Mouse (Mus musculus): ENCODE results near the gene Lrch1. TPM values are rescaled to one million over a fixed set of nuclear protein-coding genes. Genes with fewer than 3 reads are reported as not detected.
A peak's percentile ranks its signal among the peaks of the same experiment; 100 is the strongest.

The Lrch1 gene
- polyA plus RNA-seq, 1 experiment from 2014 or later, result 4.3 TPM

GRCm38 (mm10) chr14:74845661-74846274 lies 101.9 kb downstream of the Lrch1 start:
- DNase-seq, result no peak
- peaks cover 30% of the 10 kb centered on the region for H3K4me1 ChIP-seq (replicated peaks)
- no peak overlapping the region for H3K9ac ChIP-seq
- ATAC-seq (ENCODE audit: low read depth), result no peak
- H3K36me3 ChIP-seq, result no peaks in the 10 kb centered on the region
- H3K27ac ChIP-seq, result no peak overlapping the region
- H3K4me2 ChIP-seq, result no peak overlapping the region
- H3K9me3 ChIP-seq (replicated peaks), result no peaks in the 10 kb centered on the region
- no peaks in the 10 kb centered on the region for H3K27me3 ChIP-seq
- no peak overlapping the region for H3K4me3 ChIP-seq (replicated peaks)
- 66% methylated on average over 2 of the region's 2 CpGs for WGBS (ENCODE audit: insufficient replicate concordance)

- no peak for DNase-seq
- WGBS (ENCODE audit: insufficient replicate concordance), result 37% methylated on average over 2 of the region's 2 CpGs
- Histone ChIP-seq H3K4me1 (replicated peaks) (peaks cover 16% of the 10 kb centered on the region), H3K9ac (no peak overlapping the region), H3K4me2 (no peak overlapping the region), H3K27ac (no peak overlapping the region), H3K36me3 (no peaks in the 10 kb centered on the region), H3K4me3 (replicated peaks) (no peak overlapping the region), H3K27me3 (no peaks in the 10 kb centered on the region), H3K9me3 (replicated peaks) (no peaks in the 10 kb centered on the region)
- ATAC-seq (ENCODE audit: low read depth), result peak; percentile 45; the same call in 1 of the 2 replicates
Observed at GRCm38 (mm10) chr14:74841708-74842107, 106.0 kb downstream of the Lrch1 start.

DNA sequence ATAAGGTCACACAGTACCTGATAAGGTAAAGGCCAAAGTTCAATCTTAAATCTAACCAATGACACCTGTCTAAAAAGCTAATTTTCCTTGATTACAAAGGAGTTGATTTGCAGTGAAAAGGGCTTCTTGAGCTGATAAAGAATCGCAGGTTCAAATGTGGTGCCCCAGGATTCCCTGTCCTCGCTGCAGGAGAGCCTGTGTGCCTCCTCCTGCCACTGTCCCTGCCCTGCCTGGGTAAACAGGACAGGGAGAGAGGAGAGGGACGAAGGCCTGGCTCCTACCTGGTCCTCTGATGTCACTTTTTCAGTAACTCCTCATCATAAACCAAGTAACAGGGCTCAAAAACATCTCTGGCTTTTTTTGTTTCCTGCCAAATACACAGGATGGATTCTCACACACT lies 106.4 kb downstream of the Lrch1 start:
- H3K27ac ChIP-seq, result no peak overlapping the region
- H3K9me3 ChIP-seq (replicated peaks), result no peaks in the 10 kb centered on the region
- H3K36me3 ChIP-seq, result no peaks in the 10 kb centered on the region
- DNase-seq (no peak), ATAC-seq (ENCODE audit: low read depth) (no peak)
- H3K4me1 ChIP-seq (replicated peaks), result peaks cover 13% of the 10 kb centered on the region
- H3K27me3 ChIP-seq, result no peaks in the 10 kb centered on the region
- H3K4me2 ChIP-seq, result no peak overlapping the region
- no peak overlapping the region for H3K9ac ChIP-seq
- 49% methylated on average over 3 of the region's 3 CpGs for WGBS (ENCODE audit: insufficient replicate concordance)
- H3K4me3 ChIP-seq (replicated peaks), result no peak overlapping the region

- Histone ChIP-seq H3K4me3 (replicated peaks) (no peak overlapping the region), H3K27me3 (no peaks in the 10 kb centered on the region), H3K27ac (no peak overlapping the region), H3K9ac (no peak overlapping the region), H3K4me1 (replicated peaks) (peaks cover 13% of the 10 kb centered on the region), H3K36me3 (no peaks in the 10 kb centered on the region), H3K9me3 (replicated peaks) (no peaks in the 10 kb centered on the region), H3K4me2 (no peak overlapping the region)
- DNase-seq (no peak), ATAC-seq (ENCODE audit: low read depth) (no peak)
- 76% methylated on average over 3 of the region's 3 CpGs for WGBS (ENCODE audit: insufficient replicate concordance)
Observed at GRCm38 (mm10) chr14:74840820-74841219, 106.9 kb downstream of the Lrch1 start.

DNA sequence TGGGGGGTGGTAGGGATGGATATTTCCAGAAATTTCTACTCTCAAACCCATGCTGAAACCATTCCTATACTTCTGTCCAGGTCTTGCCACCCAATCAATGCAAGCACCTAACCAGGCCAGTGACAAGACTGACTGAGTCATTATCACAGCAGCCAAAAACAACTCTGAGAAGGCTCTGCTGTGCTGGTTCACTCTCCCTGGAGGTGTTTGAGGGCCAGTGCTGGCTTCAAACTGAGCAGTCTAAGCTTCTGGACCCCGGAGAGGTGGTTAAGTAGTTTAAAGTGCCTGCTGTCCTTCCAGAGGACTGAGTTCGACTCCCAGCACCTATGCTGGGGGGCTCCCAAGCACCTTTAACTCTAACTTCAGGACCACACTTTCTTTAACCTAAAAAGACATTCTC lies 107.3 kb downstream of the Lrch1 start:
- no peaks in the 10 kb centered on the region for H3K27me3 ChIP-seq
- no peak overlapping the region for H3K9ac ChIP-seq
- 66% methylated on average over 2 of the region's 2 CpGs for WGBS (ENCODE audit: insufficient replicate concordance)
- no peaks in the 10 kb centered on the region for H3K9me3 ChIP-seq (replicated peaks)
- H3K27ac ChIP-seq, result no peak overlapping the region
- H3K4me2 ChIP-seq, result no peak overlapping the region
- DNase-seq, result no peak
- H3K36me3 ChIP-seq, result no peaks in the 10 kb centered on the region
- H3K4me1 ChIP-seq (replicated peaks), result peaks cover 18% of the 10 kb centered on the region
- ATAC-seq (ENCODE audit: low read depth), result no peak
- no peak overlapping the region for H3K4me3 ChIP-seq (replicated peaks)

GRCm38 (mm10) chr14:74838816-74839215 lies 108.9 kb downstream of the Lrch1 start:
- ATAC-seq (ENCODE audit: low read depth) (no peak), DNase-seq (no peak)
- Histone ChIP-seq H3K4me3 (replicated peaks) (no peak overlapping the region), H3K36me3 (no peaks in the 10 kb centered on the region), H3K27me3 (no peaks in the 10 kb centered on the region), H3K4me1 (replicated peaks) (peaks cover 26% of the 10 kb centered on the region), H3K9me3 (replicated peaks) (no peaks in the 10 kb centered on the region), H3K4me2 (no peak overlapping the region), H3K9ac (no peak overlapping the region), H3K27ac (no peak overlapping the region)
- 82% methylated on average over 7 of the region's 7 CpGs for WGBS (ENCODE audit: insufficient replicate concordance)

DNA sequence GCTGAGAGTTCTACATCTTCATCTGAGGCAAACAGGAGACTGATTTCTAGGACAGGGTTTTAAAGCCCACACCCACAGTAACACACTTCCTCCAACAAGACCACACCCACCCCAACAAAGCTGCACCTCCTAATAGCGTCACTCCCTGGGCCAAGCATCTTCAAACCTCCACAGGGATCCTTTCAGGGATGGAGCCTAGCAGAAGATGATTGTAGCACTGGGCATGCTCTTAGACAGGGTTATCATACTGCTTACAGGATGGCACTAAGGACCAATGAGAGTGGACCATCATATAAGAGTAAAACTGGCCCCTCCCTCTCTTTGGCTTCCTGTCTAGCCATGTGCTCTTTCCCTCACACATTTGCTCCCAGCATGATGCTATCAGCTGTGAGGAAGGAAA lies 112.7 kb downstream of the Lrch1 start:
- WGBS (ENCODE audit: insufficient replicate concordance), result 8% methylated on average over 1 of the region's 1 CpGs
- no peak overlapping the region for H3K9ac ChIP-seq
- H3K27me3 ChIP-seq, result no peaks in the 10 kb centered on the region
- no peak overlapping the region for H3K27ac ChIP-seq
- H3K4me3 ChIP-seq (replicated peaks), result no peak overlapping the region
- ATAC-seq (ENCODE audit: low read depth) (peak; percentile 39), DNase-seq (no peak)
- H3K9me3 ChIP-seq (replicated peaks), result no peaks in the 10 kb centered on the region
- 0 out of 2 replicates have a peak, but pooled peaks cover 2% of the 10 kb centered on the region for H3K36me3 ChIP-seq
- peaks cover 13% of the 10 kb centered on the region for H3K4me1 ChIP-seq (replicated peaks)
- H3K4me2 ChIP-seq, result no peak overlapping the region

- Histone ChIP-seq H3K4me1 (replicated peaks) (peaks cover 13% of the 10 kb centered on the region), H3K4me2 (no peak overlapping the region), H3K27me3 (no peaks in the 10 kb centered on the region), H3K27ac (no peak overlapping the region), H3K9ac (no peak overlapping the region), H3K9me3 (replicated peaks) (no peaks in the 10 kb centered on the region), H3K4me3 (replicated peaks) (no peak overlapping the region), H3K36me3 (0 out of 2 replicates have a peak, but pooled peaks cover 2% of the 10 kb centered on the region)
- DNase-seq (no peak), ATAC-seq (ENCODE audit: low read depth) (no peak)
- 80% methylated on average over 1 of the region's 1 CpGs for WGBS (ENCODE audit: insufficient replicate concordance)
Observed at GRCm38 (mm10) chr14:74834215-74834614, 113.5 kb downstream of the Lrch1 start.

DNA sequence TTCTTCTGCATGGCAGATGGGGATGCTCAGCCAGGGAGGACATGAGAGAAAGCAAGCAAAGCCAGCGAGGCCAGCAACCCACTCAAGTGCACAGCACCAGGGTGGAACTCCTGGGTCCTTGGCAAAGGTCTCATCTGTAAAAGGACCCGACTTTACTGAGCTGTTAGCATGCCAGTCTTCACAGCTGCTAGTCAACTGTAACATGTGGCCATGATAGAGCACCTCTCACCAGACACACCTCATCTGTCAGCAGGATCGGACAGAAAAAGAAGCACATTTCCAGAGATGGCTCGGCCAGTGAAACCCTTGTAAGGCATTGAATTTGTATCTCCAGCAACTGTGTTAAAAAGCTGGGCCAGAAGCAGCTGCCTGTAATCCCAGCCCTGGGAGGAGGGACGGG lies 116.0 kb downstream of the Lrch1 start:
- 71% methylated on average over 5 of the region's 5 CpGs for WGBS (ENCODE audit: insufficient replicate concordance)
- 0 out of 2 replicates have a peak, but pooled peaks cover 2% of the 10 kb centered on the region for H3K36me3 ChIP-seq
- ATAC-seq (ENCODE audit: low read depth) (no peak), DNase-seq (no peak)
- no peak overlapping the region for H3K4me2 ChIP-seq
- H3K27ac ChIP-seq, result no peak overlapping the region
- no peaks in the 10 kb centered on the region for H3K27me3 ChIP-seq
- no peak overlapping the region for H3K9ac ChIP-seq
- H3K4me3 ChIP-seq (replicated peaks), result no peak overlapping the region
- H3K9me3 ChIP-seq (replicated peaks), result no peaks in the 10 kb centered on the region
- H3K4me1 ChIP-seq (replicated peaks), result peaks cover 13% of the 10 kb centered on the region

DNA sequence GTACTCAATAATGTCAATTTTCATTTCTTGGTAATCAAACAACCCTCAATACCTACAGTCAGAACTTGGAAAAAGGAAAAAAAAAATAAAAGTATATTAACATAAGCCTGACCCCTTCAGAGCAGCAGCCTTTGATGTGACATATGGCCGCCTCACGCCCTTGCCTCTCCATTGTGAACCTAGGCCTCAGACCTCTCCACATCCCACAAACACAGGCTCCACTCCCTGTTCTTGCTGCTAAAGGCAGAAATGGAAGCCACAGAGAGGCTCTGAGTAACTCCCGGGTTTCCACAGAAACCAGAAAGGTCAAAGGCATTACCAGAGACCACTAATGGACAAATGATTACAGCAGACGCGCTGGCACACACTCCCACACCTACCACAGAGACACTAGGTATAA lies 116.6 kb downstream of the Lrch1 start:
- Histone ChIP-seq H3K36me3 (0 out of 2 replicates have a peak, but pooled peaks cover 2% of the 10 kb centered on the region), H3K4me3 (replicated peaks) (no peak overlapping the region), H3K4me2 (no peak overlapping the region), H3K4me1 (replicated peaks) (peaks cover 13% of the 10 kb centered on the region), H3K27ac (no peak overlapping the region), H3K27me3 (no peaks in the 10 kb centered on the region), H3K9ac (no peak overlapping the region), H3K9me3 (replicated peaks) (no peaks in the 10 kb centered on the region)
- ATAC-seq (ENCODE audit: low read depth) (no peak), DNase-seq (no peak)
- WGBS (ENCODE audit: insufficient replicate concordance), result 82% methylated on average over 5 of the region's 5 CpGs

- ATAC-seq (ENCODE audit: low read depth) (no peak), DNase-seq (no peak)
- no peak overlapping the region for H3K9ac ChIP-seq
- no peaks in the 10 kb centered on the region for H3K27me3 ChIP-seq
- H3K4me1 ChIP-seq (replicated peaks), result peaks cover 11% of the 10 kb centered on the region
- H3K9me3 ChIP-seq (replicated peaks), result no peaks in the 10 kb centered on the region
- H3K27ac ChIP-seq, result no peak overlapping the region
- H3K4me2 ChIP-seq, result no peak overlapping the region
- 0 out of 2 replicates have a peak, but pooled peaks cover 2% of the 10 kb centered on the region for H3K36me3 ChIP-seq
- H3K4me3 ChIP-seq (replicated peaks), result no peak overlapping the region
- WGBS (ENCODE audit: insufficient replicate concordance), result 74% methylated on average over 2 of the region's 2 CpGs
Observed at GRCm38 (mm10) chr14:74830591-74830990, 117.1 kb downstream of the Lrch1 start.

Measured in liver, embryonic 13.5 days (tissue).